Mouse (Mus musculus) embryonic facial prominence, embryonic 13.5 days (tissue): ENCODE measurements at regions not wholly inside any gene's neighbourhood (a gene's known extent, or its start where the extent isn't known, plus 50 kb on each side); places are given as distances from the start of the nearest gene placed in this dataset.

Experiments used
- ATAC-seq: fragments of 200-750 bp; cut with Nextera tagmentation; 2 replicates; pipeline ENCODE4 v1.8.0; 2017; ENCODE audit warnings: low read depth; ENCODE audit not compliant: insufficient number of reproducible peaks, insufficient read depth, low FRiP score, low TSS enrichment
- H3K27ac ChIP-seq: fragments of 300-500 bp; sonication (generic); 2 replicates; pipeline ENCODE4 v1.5.1; 2015; ENCODE audit warnings: moderate library complexity, mild to moderate bottlenecking, inconsistent platforms
- H3K27me3 ChIP-seq: fragments of 300-500 bp; sonication (generic); 2 replicates; pipeline ENCODE4 v1.6.1; 2015; ENCODE audit warnings: mild to moderate bottlenecking, inconsistent platforms
- H3K36me3 ChIP-seq: fragments of 300-500 bp; sonication (generic); 2 replicates; pipeline ENCODE4 v1.6.1; 2015; ENCODE audit warnings: mild to moderate bottlenecking, inconsistent platforms
- H3K4me1 ChIP-seq: fragments of 300-500 bp; sonication (generic); 2 replicates; pipeline ENCODE4 v1.6.1; 2015; ENCODE audit warnings: inconsistent platforms
- H3K4me2 ChIP-seq: fragments of 300-500 bp; sonication (generic); 2 replicates; pipeline ENCODE4 v1.6.1; 2015; ENCODE audit warnings: moderate library complexity, mild to moderate bottlenecking, inconsistent platforms
- H3K4me3 ChIP-seq: fragments of 300-500 bp; sonication (generic); 2 replicates; pipeline ENCODE4 v1.5.1; 2015; ENCODE audit warnings: mild to moderate bottlenecking, inconsistent platforms
- H3K9ac ChIP-seq: fragments of 300-500 bp; sonication (generic); 2 replicates; pipeline ENCODE4 v1.6.1; 2015; ENCODE audit warnings: mild to moderate bottlenecking, inconsistent platforms
- H3K9me3 ChIP-seq: fragments of 300-500 bp; sonication (generic); 2 replicates; pipeline ENCODE4 v1.6.1; 2016; ENCODE audit warnings: inconsistent platforms
- whole genome bisulfite sequencing: fragments of 180-500 bp; shearing (Covaris S2); methylation state at CpG from one replicate; pipeline ENCODE4 v1.1.7; 2015; ENCODE audit warnings: mixed read lengths; 5-methylcytosine and 5-hydroxymethylcytosine counted together

DNA sequence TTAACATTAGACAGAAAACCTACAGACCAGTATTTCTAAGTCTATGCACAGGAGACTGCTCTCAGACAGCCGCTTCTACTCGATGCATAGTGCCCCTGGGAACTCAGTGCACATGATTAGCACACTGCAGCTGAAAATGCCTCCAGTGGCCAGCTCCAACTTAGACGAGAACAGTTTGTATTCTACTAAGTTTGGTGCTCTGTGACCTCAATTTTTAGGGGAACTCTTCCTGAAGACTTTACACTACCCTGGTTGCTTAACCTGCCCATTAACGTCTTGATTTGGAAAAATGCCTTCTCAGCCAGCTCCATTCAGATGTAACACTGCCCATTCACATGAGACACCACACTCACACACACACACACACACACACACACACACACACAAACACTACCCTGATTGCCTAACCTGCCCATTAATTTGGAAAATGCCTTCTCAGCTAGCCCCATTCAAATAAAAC, 130.9 kb upstream of the Cpeb2 start:
- WGBS = 36% methylated on average over 4 of the region's 4 CpGs
- no peaks in the 10 kb centered on the region for H3K27me3 ChIP-seq
- no peaks in the 10 kb centered on the region for H3K9me3 ChIP-seq
- no peak overlapping the region for H3K4me3 ChIP-seq
- no peaks in the 10 kb centered on the region for H3K36me3 ChIP-seq
- no peak for ATAC-seq
- no peak overlapping the region for H3K27ac ChIP-seq
- H3K4me1 ChIP-seq = no peaks in the 10 kb centered on the region
- H3K9ac ChIP-seq = no peak overlapping the region
- H3K4me2 ChIP-seq = no peak overlapping the region

DNA sequence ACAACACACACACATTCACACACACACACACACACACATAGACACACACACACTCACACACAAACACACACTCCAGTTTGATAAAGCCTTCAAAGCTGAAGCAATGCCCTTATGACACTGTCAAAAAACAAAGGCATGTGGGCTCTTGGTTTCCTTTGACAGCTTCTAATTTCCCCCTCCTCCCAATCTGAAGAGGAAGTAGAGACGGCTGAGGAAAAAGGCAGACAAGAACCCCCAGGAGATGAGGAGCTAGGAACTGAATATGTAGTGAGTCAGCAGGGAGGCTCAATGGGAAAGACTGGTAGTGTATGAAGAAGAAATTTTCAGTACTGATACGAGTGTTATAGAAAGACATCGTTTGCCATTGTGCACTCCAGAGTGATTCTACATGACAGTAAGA, 130.4 kb upstream of the Cpeb2 start:
- no peaks in the 10 kb centered on the region for H3K27me3 ChIP-seq
- no peaks in the 10 kb centered on the region for H3K36me3 ChIP-seq
- no peaks in the 10 kb centered on the region for H3K4me1 ChIP-seq
- no peak overlapping the region for H3K4me2 ChIP-seq
- ATAC-seq = no peak
- no peak overlapping the region for H3K27ac ChIP-seq
- 50% methylated on average over 3 of the region's 3 CpGs for WGBS
- no peak overlapping the region for H3K4me3 ChIP-seq
- no peaks in the 10 kb centered on the region for H3K9me3 ChIP-seq
- no peak overlapping the region for H3K9ac ChIP-seq

DNA sequence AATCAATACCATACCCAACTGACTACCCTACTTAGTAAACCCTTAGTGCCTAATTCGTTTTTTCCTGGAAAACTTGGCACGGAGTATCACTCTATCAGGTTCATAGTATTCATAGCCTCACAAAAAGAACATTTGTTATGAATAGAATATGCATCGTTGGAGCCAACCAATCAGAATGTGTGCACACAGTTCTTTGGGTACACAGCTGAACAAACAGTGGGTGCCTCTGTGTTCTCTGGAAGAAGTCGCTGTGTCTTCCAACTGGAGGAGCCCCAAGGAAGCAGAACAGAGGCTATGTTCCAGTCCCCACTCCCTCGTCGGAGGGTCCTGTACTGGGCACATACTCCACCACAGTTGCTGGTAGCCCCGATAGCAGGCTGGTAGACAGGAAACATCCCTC, 129.2 kb upstream of the Cpeb2 start:
- no peak overlapping the region for H3K4me3 ChIP-seq
- H3K4me2 ChIP-seq = no peak overlapping the region
- 83% methylated on average over 7 of the region's 7 CpGs for WGBS
- no peaks in the 10 kb centered on the region for H3K27me3 ChIP-seq
- no peak overlapping the region for H3K9ac ChIP-seq
- H3K9me3 ChIP-seq = no peaks in the 10 kb centered on the region
- H3K27ac ChIP-seq = no peak overlapping the region
- H3K4me1 ChIP-seq = no peaks in the 10 kb centered on the region
- H3K36me3 ChIP-seq = no peaks in the 10 kb centered on the region
- no peak for ATAC-seq

DNA sequence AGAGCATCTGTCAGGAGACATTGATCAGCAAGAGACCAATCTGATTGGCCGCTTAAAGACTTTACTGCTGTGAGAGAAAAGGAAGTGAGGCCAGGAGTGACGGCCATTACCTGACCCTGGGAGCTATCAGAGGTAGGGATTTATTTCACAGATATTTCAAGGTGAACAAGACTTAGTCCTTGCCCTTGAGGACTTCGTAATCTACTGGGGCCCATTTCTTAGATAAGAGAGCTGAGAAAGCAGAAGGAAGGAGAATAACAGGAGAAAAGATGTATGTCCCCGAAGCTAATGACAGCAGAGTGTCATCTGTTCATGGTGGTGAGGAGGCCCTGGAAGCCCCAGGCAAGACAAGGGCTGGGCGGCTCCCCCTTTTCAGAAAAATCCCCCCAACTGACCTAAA, 127.4 kb upstream of the Cpeb2 start:
- 79% methylated on average over 5 of the region's 5 CpGs for WGBS

DNA sequence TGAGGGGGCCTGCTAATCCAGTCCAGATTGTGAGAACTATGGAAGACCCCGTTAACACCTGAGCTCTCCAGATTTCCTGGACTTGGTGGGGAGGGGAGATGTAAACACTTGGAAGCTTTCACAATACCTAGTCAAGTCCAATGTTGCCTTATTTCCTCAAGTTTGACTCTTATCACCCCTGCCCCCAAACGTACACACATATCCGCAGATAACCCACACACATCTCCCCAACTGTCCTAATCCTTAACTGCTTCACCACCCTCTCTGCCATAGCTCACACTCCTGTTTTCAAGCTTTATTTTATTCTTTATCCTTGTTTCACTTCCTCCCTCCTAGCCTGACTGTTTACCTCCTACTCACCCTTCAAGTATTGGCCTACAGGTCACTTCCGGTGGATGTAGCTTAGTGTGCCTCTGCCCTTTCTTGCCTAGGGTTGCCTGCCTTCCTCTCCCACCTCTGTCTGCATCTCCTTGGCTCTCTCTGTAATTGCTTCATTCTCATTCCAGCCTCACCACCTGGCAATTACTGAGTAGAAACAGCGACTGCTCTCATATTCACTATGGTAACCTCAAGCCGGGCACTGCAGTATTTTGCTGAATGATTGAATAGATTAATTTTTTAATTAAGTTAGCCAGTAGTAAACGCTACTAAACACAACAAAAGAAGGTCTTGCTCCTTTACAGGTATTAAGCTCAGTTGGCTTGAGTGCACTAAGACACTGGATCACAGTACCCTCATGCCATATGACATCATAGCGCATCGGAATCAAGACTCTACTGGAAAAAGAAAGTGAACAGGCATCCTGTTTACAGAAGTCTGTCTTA, 125.3 kb upstream of the Cpeb2 start:
- no peaks in the 10 kb centered on the region for H3K4me1 ChIP-seq
- H3K27me3 ChIP-seq = no peaks in the 10 kb centered on the region
- no peaks in the 10 kb centered on the region for H3K36me3 ChIP-seq
- H3K9ac ChIP-seq = no peak overlapping the region
- ATAC-seq = no peak
- H3K4me3 ChIP-seq = no peak overlapping the region
- 75% methylated on average over 9 of the region's 9 CpGs for WGBS
- no peak overlapping the region for H3K27ac ChIP-seq
- H3K4me2 ChIP-seq = no peak overlapping the region
- H3K9me3 ChIP-seq = no peaks in the 10 kb centered on the region

More for the DNA sequence above, 127.4 kb upstream of the Cpeb2 start:
- Histone ChIP-seq H3K9me3 (no peaks in the 10 kb centered on the region), H3K27me3 (no peaks in the 10 kb centered on the region), H3K27ac (no peak overlapping the region), H3K36me3 (no peaks in the 10 kb centered on the region), H3K4me3 (no peak overlapping the region), H3K4me2 (no peak overlapping the region), H3K9ac (no peak overlapping the region), H3K4me1 (no peaks in the 10 kb centered on the region)
- ATAC-seq = no peak

DNA sequence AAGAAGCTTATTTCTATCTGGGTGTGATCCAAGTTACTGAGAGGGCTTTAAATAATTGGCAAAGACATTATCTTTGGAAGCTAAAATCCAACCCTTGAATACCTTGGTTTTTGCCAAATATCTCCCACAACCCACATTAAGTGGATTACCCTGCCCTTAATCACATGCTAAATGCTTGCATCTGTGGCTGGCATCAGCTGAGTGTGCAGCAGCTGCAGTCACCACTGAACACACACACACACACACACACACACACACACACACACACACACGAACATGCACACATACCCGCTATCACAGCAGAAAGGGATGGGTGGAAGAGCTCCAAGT, 124.7 kb upstream of the Cpeb2 start:
- Histone ChIP-seq H3K27me3 (no peaks in the 10 kb centered on the region), H3K9me3 (no peaks in the 10 kb centered on the region), H3K4me2 (no peak overlapping the region), H3K27ac (no peak overlapping the region), H3K36me3 (no peaks in the 10 kb centered on the region), H3K4me1 (no peaks in the 10 kb centered on the region), H3K9ac (no peak overlapping the region), H3K4me3 (no peak overlapping the region)
- 69% methylated on average over 2 of the region's 2 CpGs for WGBS
- ATAC-seq = no peak

DNA sequence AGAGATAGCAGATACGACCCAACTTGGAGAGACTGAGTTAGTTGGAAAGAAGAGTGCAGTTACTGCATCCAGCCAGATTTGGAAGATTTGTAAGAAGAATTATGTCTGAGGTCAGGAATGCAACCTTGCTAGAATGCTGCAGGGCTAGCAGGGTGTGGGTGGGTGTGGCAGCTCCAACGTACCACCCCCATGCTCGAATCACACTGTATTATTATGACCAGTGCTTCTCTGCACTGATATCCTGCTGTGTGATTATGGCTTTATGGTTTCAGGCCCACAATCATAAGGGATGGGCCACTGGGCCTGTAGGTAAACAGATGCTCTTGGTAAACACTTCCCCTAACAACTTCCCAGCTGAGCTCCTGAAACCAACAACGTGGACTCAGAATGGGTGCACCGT, 122.8 kb upstream of the Cpeb2 start:
- H3K9me3 ChIP-seq = no peaks in the 10 kb centered on the region
- no peaks in the 10 kb centered on the region for H3K4me1 ChIP-seq

DNA sequence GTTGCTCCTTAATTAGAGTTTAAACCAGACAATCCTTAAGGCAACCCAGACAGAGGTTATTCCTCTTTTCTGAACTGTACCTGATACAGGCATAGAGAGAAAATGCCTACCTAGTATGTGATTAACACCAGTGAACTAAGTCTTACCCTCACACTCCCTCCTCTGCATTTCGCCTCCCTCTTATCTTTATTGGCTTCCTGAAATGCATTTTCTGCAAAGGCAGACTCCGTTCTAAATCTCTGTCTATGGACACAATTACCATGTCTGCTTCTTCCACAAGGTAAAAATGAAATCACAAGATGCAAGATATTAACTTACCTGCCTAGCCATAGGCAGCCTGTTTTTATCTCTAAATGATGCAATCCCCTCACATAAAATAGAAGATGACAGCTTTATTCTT, 121.2 kb upstream of the Cpeb2 start:
- H3K27me3 ChIP-seq = no peaks in the 10 kb centered on the region
- H3K4me3 ChIP-seq = no peak overlapping the region
- no peak overlapping the region for H3K4me2 ChIP-seq
- H3K36me3 ChIP-seq = no peaks in the 10 kb centered on the region
- no peak overlapping the region for H3K9ac ChIP-seq
- ATAC-seq = no peak
- no peaks in the 10 kb centered on the region for H3K9me3 ChIP-seq
- WGBS = 70% methylated on average over 2 of the region's 2 CpGs
- no peak overlapping the region for H3K27ac ChIP-seq
- no peaks in the 10 kb centered on the region for H3K4me1 ChIP-seq

More for the DNA sequence above, 122.8 kb upstream of the Cpeb2 start:
- no peak overlapping the region for H3K4me3 ChIP-seq
- no peak overlapping the region for H3K4me2 ChIP-seq
- H3K27ac ChIP-seq = no peak overlapping the region
- WGBS = 77% methylated on average over 5 of the region's 5 CpGs
- ATAC-seq = no peak
- H3K27me3 ChIP-seq = no peaks in the 10 kb centered on the region
- H3K36me3 ChIP-seq = no peaks in the 10 kb centered on the region
- H3K9ac ChIP-seq = no peak overlapping the region

DNA sequence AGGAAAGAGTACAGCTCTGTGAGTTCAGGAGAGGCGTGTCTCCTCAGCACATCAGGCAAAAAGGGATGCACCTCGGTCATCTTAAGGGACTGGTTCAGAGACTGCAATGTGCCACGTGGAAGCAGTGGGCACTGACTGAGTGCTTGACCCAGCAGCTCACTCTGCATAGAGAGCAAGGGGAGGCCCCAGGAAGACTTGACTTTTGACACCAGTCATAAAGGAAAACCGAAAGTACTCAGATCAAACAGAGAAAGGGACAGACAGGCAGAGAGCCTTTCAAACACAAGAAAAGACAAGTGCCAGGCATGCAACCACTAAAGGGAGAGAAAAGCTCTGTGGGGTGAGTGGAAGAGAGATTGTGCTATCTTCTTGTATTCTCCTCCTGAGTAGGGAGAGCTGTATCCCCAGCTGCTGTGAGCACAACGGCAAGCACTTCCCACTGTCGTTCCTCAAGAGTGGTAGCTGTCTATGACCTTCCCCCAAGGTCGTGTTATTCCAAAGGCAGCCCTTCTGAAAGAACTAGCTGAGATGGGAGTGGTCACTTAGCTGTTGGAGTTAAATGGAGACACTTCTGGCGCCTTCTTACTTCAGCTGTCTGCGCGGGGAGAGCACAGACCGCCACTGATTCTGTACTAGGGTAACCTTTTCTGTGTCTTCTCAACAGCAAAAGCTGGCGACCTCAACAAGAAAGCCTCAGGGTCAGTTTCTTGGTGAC, 119.4 kb upstream of the Cpeb2 start:
- Histone ChIP-seq H3K9ac (no peak overlapping the region), H3K27me3 (no peaks in the 10 kb centered on the region), H3K4me2 (no peak overlapping the region), H3K36me3 (no peaks in the 10 kb centered on the region), H3K4me1 (no peaks in the 10 kb centered on the region), H3K9me3 (no peaks in the 10 kb centered on the region), H3K4me3 (no peak overlapping the region), H3K27ac (no peak overlapping the region)
- no peak for ATAC-seq
- 79% methylated on average over 12 of the region's 12 CpGs for WGBS

DNA sequence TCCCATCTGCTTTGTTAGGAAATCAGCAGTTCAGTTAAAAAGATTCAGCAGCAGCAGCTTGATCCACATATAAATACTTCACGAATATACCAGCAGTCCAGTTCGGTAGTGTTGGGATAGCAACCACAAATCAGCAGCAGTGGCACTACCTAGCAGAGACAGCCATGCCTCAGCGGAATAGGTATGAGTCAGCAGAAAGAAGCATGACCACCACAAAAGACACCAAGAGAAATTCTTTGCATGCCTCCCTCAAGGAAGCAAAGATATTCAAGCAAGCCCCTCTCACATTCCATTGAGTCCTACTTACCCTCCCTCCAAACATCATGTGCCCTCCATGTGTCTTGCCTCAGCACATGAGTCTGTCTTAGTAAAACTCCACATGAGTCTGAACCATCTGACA, 117.5 kb upstream of the Cpeb2 start:
- H3K36me3 ChIP-seq = no peaks in the 10 kb centered on the region
- no peaks in the 10 kb centered on the region for H3K4me1 ChIP-seq
- H3K27ac ChIP-seq = no peak overlapping the region
- 86% methylated on average over 3 of the region's 3 CpGs for WGBS
- H3K4me3 ChIP-seq = no peak overlapping the region
- no peak overlapping the region for H3K4me2 ChIP-seq
- no peaks in the 10 kb centered on the region for H3K27me3 ChIP-seq
- H3K9ac ChIP-seq = no peak overlapping the region
- ATAC-seq = 0 out of 2 replicates have a peak, but pooled peaks have one; percentile 43
- H3K9me3 ChIP-seq = no peaks in the 10 kb centered on the region

DNA sequence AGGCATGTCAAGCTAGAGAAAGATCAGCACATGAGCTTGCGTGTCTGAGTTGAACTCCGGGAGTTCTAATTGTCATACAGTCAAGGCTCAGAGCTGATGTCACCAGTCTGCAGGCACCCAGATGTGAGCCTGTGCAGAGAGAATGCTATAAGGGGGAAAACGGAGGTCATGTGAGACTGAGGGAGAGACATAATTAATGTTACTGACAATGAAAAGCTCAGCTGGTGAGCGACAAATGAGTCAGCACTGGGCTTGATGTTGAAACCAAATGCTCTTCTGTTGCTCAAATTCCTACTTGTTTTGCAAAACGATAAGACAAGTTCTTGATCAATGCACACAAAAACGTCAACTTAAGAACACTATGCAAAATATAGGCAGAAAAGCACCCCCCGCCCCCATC, 116.1 kb upstream of the Cpeb2 start:
- Histone ChIP-seq H3K9me3 (no peaks in the 10 kb centered on the region), H3K4me1 (no peaks in the 10 kb centered on the region), H3K27me3 (no peaks in the 10 kb centered on the region), H3K36me3 (no peaks in the 10 kb centered on the region), H3K9ac (no peak overlapping the region), H3K27ac (no peak overlapping the region), H3K4me2 (no peak overlapping the region), H3K4me3 (no peak overlapping the region)
- WGBS = 73% methylated on average over 7 of the region's 7 CpGs
- no peak for ATAC-seq

DNA sequence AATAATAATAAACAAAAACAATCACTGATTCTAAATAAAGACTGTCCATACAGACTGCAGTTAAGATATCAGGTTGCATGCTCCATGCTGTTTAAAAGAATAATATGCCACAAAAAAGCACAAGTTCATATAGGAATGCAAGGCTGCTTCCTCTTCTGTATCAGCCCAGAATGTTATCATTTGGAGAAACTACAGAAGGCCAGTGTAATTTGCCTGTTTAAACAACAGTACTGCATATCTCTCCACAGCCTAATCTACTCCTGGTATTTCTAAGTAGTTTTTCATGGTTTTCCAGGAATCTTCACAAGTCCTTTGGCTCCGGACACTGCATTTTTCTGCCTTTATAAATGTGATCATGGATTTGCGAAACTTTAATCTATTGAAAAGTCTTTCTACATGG, 111.9 kb upstream of the Cpeb2 start:
- no peak for ATAC-seq
- 91% methylated on average over 2 of the region's 2 CpGs for WGBS
- Histone ChIP-seq H3K9ac (no peak overlapping the region), H3K4me1 (no peaks in the 10 kb centered on the region), H3K4me2 (no peak overlapping the region), H3K27ac (no peak overlapping the region), H3K9me3 (no peaks in the 10 kb centered on the region), H3K4me3 (no peak overlapping the region), H3K36me3 (no peaks in the 10 kb centered on the region), H3K27me3 (no peaks in the 10 kb centered on the region)
